Mouse (Mus musculus): ENCODE results near the gene Gm20662. TPM values are rescaled to one million over a fixed set of nuclear protein-coding genes. Genes with fewer than 3 reads are reported as not detected.
"Not testable (repeated sequence)": the region's sequence is repeated elsewhere in the genome, so short reads cannot be mapped to it uniquely, and the experiment has no call there.

The Gm20662 gene
- polyA plus RNA-seq, 1 experiment from 2014 or later = 0.07 TPM

- WGBS = 93% methylated on average over 21 of the region's 21 CpGs
- Histone ChIP-seq H3K4me1 (no peaks in the 10 kb centered on the region), H3K27me3 (ENCODE audit: low read depth, poor library complexity, severe bottlenecking) (no peaks in the 10 kb centered on the region), H3K36me3 (no peaks in the 10 kb centered on the region), H3K9me3 (replicated peaks) (no peaks in the 10 kb centered on the region), H3K4me3 (no peak overlapping the region), H3K27ac (replicated peaks) (no peak overlapping the region)
- no peak for DNase-seq (ENCODE audit: low spot score)
Measured at GRCm38 (mm10) chr9:107995513-107995912, 636 bp upstream of the Gm20662 start.

DNA sequence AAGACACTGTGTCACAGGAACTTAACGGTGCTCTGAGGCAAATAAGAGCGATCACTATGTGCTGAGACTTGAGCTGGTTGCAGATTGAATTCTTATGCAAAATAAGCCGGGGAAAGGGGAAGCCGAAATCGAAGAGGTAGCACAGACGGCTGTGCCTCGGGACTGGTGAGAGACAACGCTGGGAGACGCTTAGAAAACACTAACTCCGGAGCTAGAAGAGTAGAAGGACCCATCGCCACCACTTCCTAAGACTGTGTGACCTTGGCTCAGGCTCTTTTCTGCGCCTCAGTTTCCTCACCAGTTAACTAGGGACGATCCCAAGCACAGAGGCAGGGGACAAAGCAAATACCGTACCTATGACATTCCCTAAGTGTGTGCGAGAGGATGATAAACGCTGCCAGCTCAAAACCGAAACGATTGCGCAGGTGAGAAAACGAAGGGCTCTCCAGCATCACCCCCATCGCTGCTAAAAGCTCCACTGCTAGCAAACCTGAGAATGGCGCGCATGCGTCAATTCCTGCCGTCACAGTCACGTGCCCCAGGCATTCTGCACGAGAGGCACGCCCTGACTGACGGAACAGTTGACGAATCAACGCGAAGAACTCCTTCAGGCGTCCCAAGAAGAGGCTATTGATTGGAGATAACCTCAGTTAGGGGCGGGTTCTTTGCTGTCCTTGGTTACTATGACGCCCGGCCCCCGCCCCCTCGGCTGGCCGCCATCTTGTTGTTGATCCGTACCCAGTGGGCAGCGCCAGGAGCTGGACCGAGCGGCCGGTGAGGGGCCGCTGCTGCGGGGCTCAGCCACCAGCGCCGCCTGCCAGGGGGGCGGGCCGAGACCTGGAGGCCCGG, 6.0 kb downstream of the Gm20662 start, which contains the start of gene Ip6k1:
Gene Ip6k1 (plus strand): TSS at position 580 of the 849 bp plus-strand sequence.
- WGBS = under 1% methylated on average over 51 of the region's 51 CpGs
- DNase-seq (ENCODE audit: low spot score) = peak; percentile 99
- Histone ChIP-seq H3K27ac (replicated peaks) (peak within 1 kb of the TSS; percentile 96), H3K4me1 (peaks cover 31% of the 10 kb centered on the region), H3K36me3 (peaks cover 11% of the 10 kb centered on the region), H3K27me3 (ENCODE audit: low read depth, poor library complexity, severe bottlenecking) (no peaks in the 10 kb centered on the region), H3K4me3 (peak within 1 kb of the TSS; percentile 97), H3K9me3 (replicated peaks) (no peaks in the 10 kb centered on the region)

GRCm38 (mm10) chr9:108002778-108003530, 6.8 kb downstream of the Gm20662 start:
- no peak for DNase-seq (ENCODE audit: low spot score)
- Histone ChIP-seq H3K9me3 (replicated peaks) (no peaks in the 10 kb centered on the region), H3K27me3 (ENCODE audit: low read depth, poor library complexity, severe bottlenecking) (no peaks in the 10 kb centered on the region), H3K4me1 (peaks cover 31% of the 10 kb centered on the region), H3K4me3 (peak overlapping the region; percentile 97), H3K36me3 (peaks cover 14% of the 10 kb centered on the region), H3K27ac (replicated peaks) (peak overlapping the region; percentile 96)
- under 1% methylated on average over 50 of the region's 50 CpGs for WGBS

- 26% methylated on average over 8 of the region's 8 CpGs for WGBS
- H3K27me3 ChIP-seq (ENCODE audit: low read depth, poor library complexity, severe bottlenecking) = no peaks in the 10 kb centered on the region
- peak overlapping the region; percentile 96 for H3K27ac ChIP-seq (replicated peaks)
- H3K36me3 ChIP-seq = peaks cover 16% of the 10 kb centered on the region
- DNase-seq (ENCODE audit: low spot score) = peak; percentile 25
- H3K4me1 ChIP-seq = peaks cover 31% of the 10 kb centered on the region
- H3K9me3 ChIP-seq (replicated peaks) = no peaks in the 10 kb centered on the region
- peak overlapping the region; percentile 97 for H3K4me3 ChIP-seq
Measured at GRCm38 (mm10) chr9:108003531-108003890, 7.4 kb downstream of the Gm20662 start.

DNA sequence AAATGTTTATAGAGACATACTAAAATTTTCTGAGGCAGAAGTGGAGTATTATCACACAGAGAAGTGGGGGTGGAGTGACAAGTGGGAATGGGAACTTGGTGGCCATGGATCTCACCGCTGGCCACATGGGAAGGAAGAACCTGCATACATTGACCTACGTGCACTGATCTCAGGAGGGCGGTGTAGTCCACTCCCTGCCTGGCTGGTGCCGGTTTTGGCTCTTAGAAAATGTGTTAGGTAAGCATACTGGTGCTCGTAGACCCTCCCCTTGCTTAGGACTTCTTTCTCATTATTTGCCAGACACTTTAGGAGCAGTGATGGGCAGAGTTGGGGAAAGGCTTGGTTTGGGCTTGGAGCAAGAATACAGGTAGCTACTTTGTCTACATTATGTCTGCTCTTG, 11.9 kb downstream of the Gm20662 start:
- peaks cover 22% of the 10 kb centered on the region for H3K4me1 ChIP-seq
- DNase-seq (ENCODE audit: low spot score) = no peak
- 88% methylated on average over 5 of the region's 5 CpGs for WGBS
- no peak overlapping the region for H3K4me3 ChIP-seq
- no peaks in the 10 kb centered on the region for H3K9me3 ChIP-seq (replicated peaks)
- no peak overlapping the region for H3K27ac ChIP-seq (replicated peaks)
- no peaks in the 10 kb centered on the region for H3K27me3 ChIP-seq (ENCODE audit: low read depth, poor library complexity, severe bottlenecking)
- H3K36me3 ChIP-seq = peaks cover 44% of the 10 kb centered on the region

GRCm38 (mm10) chr9:108010385-108010784, 14.2 kb downstream of the Gm20662 start:
- no peaks in the 10 kb centered on the region for H3K27me3 ChIP-seq (ENCODE audit: low read depth, poor library complexity, severe bottlenecking)
- peaks cover 52% of the 10 kb centered on the region for H3K36me3 ChIP-seq
- H3K4me3 ChIP-seq = no peak overlapping the region
- H3K4me1 ChIP-seq = 0 out of 2 replicates have a peak, but pooled peaks cover under 1% of the 10 kb centered on the region
- no peak overlapping the region for H3K27ac ChIP-seq (replicated peaks)
- DNase-seq (ENCODE audit: low spot score) = no peak
- H3K9me3 ChIP-seq (replicated peaks) = no peaks in the 10 kb centered on the region

GRCm38 (mm10) chr9:108013577-108013976, 17.4 kb downstream of the Gm20662 start:
- 97% methylated on average over 2 of the region's 2 CpGs for WGBS
- peaks cover 62% of the 10 kb centered on the region for H3K36me3 ChIP-seq
- DNase-seq (ENCODE audit: low spot score); H3K27ac ChIP-seq (replicated peaks); H3K27me3 ChIP-seq (ENCODE audit: low read depth, poor library complexity, severe bottlenecking); H3K4me1 ChIP-seq; H3K4me3 ChIP-seq; H3K9me3 ChIP-seq (replicated peaks): not testable (repeated sequence)

- peaks cover 44% of the 10 kb centered on the region for H3K36me3 ChIP-seq
- no peaks in the 10 kb centered on the region for H3K4me1 ChIP-seq
- no peak overlapping the region for H3K4me3 ChIP-seq
- H3K27me3 ChIP-seq (ENCODE audit: low read depth, poor library complexity, severe bottlenecking) = no peaks in the 10 kb centered on the region
- WGBS = 85% methylated on average over 3 of the region's 3 CpGs
- no peak for DNase-seq (ENCODE audit: low spot score)
- no peaks in the 10 kb centered on the region for H3K9me3 ChIP-seq (replicated peaks)
- no peak overlapping the region for H3K27ac ChIP-seq (replicated peaks)
Measured at GRCm38 (mm10) chr9:108017127-108017526, 21.0 kb downstream of the Gm20662 start.

DNA sequence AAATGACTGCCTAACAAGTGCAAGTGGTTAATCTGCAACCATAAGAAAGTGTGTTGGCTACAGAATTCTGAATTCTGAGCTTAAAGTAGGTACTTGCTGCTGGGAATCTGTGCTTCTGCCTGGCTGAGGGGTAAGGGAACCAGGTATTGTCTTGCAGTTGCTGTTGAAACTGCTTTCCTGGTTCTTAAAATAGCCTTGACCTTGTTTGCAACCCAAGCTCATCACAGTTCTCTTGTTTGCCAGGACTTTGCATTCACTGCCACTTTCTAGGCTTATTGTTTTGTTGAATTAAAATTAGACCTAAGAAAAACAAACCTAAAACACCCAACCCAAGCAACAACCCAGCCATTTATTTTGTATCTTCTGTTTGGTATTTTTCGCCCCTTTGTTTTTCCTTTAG, 24.6 kb downstream of the Gm20662 start:
- 96% methylated on average over 1 of the region's 1 CpGs for WGBS
- H3K36me3 ChIP-seq = peaks cover 36% of the 10 kb centered on the region
- no peak overlapping the region for H3K4me3 ChIP-seq
- H3K27me3 ChIP-seq (ENCODE audit: low read depth, poor library complexity, severe bottlenecking) = no peaks in the 10 kb centered on the region
- no peak for DNase-seq (ENCODE audit: low spot score)
- no peaks in the 10 kb centered on the region for H3K4me1 ChIP-seq
- H3K9me3 ChIP-seq (replicated peaks) = no peaks in the 10 kb centered on the region
- H3K27ac ChIP-seq (replicated peaks) = no peak overlapping the region

DNA sequence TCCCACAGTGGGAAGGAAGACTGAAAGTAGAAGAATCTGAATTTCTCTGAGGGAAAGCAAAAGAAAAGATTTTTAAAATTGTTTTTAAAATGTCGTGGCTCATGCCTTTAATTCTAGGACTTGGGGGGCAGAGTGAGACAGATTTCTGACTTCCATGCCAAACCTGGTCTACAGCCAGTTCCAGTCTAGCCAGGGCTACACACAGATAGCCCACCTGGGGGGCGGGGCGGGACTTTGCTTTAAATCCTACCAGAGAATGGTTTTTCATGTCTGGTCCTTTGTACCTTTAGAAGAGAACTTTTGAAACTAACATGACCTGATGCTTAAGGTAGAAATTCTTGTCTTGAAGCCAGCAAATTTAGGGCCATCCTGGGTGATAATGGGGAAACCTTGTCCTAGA, 27.1 kb downstream of the Gm20662 start:
- Histone ChIP-seq H3K36me3 (peaks cover 47% of the 10 kb centered on the region), H3K27ac (replicated peaks) (no peak overlapping the region), H3K4me3 (no peak overlapping the region), H3K9me3 (replicated peaks) (peaks cover 7% of the 10 kb centered on the region; the same call in 1 of the 2 replicates), H3K4me1 (no peaks in the 10 kb centered on the region), H3K27me3 (ENCODE audit: low read depth, poor library complexity, severe bottlenecking) (no peaks in the 10 kb centered on the region)
- WGBS = 88% methylated on average over 3 of the region's 3 CpGs
- DNase-seq (ENCODE audit: low spot score) = no peak

DNA sequence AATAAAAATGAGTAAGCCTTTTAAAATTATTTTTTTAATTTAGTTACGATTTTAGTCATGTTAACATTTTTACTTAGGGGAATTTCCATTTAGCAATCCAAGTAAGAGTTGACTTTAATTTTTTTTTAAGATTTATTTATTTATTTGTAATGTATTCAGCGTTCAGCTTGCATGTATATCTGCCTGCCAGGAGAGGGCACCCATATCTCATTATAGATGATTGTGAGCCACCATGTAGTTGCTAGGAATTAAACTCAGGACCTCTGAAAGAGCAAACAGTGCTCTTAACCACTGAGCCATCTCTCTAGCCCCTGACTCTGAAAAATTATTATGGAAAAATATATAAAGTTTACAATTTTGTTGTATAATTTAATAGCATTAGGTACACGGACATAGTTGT, 30.4 kb downstream of the Gm20662 start:
- 92% methylated on average over 3 of the region's 3 CpGs for WGBS

DNA sequence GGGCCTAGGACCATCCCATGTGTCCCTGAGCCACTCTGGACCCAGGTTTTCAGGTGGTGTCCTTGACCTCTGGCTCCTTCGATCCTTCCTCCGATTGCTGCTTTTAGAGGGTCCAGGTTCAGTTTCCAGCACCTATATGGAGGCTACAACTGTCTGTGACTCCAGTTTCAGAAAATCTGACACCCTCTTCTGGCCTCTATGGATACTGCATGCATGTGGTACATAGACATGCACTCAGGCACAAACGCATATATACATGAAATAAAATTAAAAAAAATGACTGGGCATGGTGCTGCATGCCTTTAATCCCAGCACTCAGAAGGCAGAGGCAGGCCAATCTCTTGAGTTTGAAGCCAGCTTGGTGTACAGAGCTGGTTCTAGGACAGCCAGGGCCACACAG, 31.7 kb downstream of the Gm20662 start:
- Histone ChIP-seq H3K4me1 (no peaks in the 10 kb centered on the region), H3K36me3 (peaks cover 83% of the 10 kb centered on the region), H3K9me3 (replicated peaks) (peaks cover 7% of the 10 kb centered on the region; the same call in 1 of the 2 replicates), H3K27me3 (ENCODE audit: low read depth, poor library complexity, severe bottlenecking) (no peaks in the 10 kb centered on the region), H3K27ac (replicated peaks) (no peak overlapping the region), H3K4me3 (no peak overlapping the region)
- 94% methylated on average over 3 of the region's 3 CpGs for WGBS
- no peak for DNase-seq (ENCODE audit: low spot score)

More for the DNA sequence above, 30.4 kb downstream of the Gm20662 start:
- Histone ChIP-seq H3K4me1 (no peaks in the 10 kb centered on the region), H3K27ac (replicated peaks) (no peak overlapping the region), H3K9me3 (replicated peaks) (peaks cover 7% of the 10 kb centered on the region; the same call in 1 of the 2 replicates), H3K27me3 (ENCODE audit: low read depth, poor library complexity, severe bottlenecking) (no peaks in the 10 kb centered on the region), H3K4me3 (no peak overlapping the region), H3K36me3 (peaks cover 70% of the 10 kb centered on the region)
- DNase-seq (ENCODE audit: low spot score) = no peak

GRCm38 (mm10) chr9:108032126-108032525, 36.0 kb downstream of the Gm20662 start:
- Histone ChIP-seq H3K4me1 (no peaks in the 10 kb centered on the region), H3K27me3 (ENCODE audit: low read depth, poor library complexity, severe bottlenecking) (no peaks in the 10 kb centered on the region), H3K36me3 (peaks cover 88% of the 10 kb centered on the region), H3K27ac (replicated peaks) (no peak overlapping the region), H3K9me3 (replicated peaks) (peaks cover 7% of the 10 kb centered on the region; the same call in 1 of the 2 replicates), H3K4me3 (no peak overlapping the region)
- WGBS = 92% methylated on average over 5 of the region's 5 CpGs
- DNase-seq (ENCODE audit: low spot score) = no peak
